Mouse (Mus musculus): ENCODE results near the gene Galt. TPM values are rescaled to one million over a fixed set of nuclear protein-coding genes. Genes with fewer than 3 reads are reported as not detected.

The Galt gene
- 10 to 100 TPM; 81.0 to 94.7 TPM for total RNA-seq (2021)

DNA sequence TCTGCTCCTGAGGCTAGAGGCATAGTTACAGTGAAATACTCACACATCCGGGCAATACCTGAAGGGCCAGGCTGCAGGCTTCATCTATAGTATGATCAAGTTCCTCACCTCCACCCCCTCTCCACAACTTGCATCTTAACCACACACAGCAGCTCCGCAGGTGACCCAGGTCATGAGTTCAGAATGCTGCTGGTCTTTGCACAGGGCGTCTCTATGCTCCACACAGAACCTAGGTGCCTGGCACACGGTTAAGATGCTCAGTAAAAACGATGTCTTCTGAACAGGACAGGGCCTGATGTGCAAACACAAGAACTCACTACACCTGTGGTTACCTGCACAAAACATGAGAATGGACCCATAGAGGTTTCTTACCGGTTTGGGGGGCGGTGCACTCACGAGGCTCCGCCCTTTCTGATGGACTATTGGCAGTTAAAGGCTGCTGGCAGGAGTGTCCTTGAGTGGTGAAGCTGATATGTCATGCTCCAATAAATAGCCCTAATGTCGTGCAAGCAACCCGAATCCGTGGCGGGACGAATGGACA lies at the start of gene Galt:
TSS of gene Galt (plus strand) at position 432 of the 541 bp plus-strand sequence.
- intact Hi-C loops (cut with DNase I): no loop called here

DNA sequence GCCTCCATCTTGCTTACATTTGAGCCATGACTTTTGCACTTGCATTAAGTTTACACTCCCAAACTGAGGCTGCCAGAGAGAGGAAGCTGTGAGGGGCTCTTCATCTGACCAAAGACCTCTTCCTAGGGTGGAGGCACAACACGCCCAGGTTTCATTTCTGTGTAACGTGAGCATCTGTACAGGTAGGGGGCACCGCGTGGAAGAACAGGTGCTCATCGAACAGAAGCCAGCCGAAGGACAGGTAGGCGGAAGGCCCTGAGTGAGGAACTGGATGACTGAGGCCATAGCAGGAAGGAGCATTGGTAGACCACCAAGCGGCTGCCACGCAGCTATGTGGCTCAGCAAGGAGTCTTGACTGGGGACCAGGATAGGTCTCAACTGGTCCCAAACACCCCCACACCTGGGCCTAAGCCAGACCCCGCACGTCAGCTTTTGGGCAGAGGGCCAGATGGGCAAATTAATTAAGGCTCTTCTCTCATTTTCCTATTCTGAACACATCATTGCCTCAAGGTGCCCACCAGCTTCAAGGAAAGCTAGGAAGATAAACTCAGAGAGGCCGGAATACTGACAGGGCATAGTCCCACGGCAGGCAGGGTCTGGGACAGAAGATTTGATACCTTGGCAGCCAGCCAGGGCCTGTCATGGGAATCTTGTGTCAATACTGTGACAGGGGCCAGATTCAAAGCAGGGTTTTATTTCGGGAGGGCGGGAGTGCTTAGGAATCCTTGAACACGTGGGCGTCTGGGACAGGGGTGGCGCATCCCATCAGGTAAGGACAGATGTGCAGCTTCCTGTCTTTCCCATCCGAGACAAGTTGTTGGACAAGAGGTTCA lies 48.9 kb upstream of the Galt start:
- intact Hi-C loops (cut with DNase I): loop anchor here (5.0 kb wide), 4 partner anchors 54 to 154 kb away; partner anchors contain the start of genes Dnaic1 and Fam219a
- DNase-seq (ENCODE audit: low spot score in 2 of 2): peak in 1 of 2 experiments; percentile 7

More for the DNA sequence above, at the start of gene Galt:
- no peak for DNase-seq (ENCODE audit: low spot score in 2 of 2)

DNA sequence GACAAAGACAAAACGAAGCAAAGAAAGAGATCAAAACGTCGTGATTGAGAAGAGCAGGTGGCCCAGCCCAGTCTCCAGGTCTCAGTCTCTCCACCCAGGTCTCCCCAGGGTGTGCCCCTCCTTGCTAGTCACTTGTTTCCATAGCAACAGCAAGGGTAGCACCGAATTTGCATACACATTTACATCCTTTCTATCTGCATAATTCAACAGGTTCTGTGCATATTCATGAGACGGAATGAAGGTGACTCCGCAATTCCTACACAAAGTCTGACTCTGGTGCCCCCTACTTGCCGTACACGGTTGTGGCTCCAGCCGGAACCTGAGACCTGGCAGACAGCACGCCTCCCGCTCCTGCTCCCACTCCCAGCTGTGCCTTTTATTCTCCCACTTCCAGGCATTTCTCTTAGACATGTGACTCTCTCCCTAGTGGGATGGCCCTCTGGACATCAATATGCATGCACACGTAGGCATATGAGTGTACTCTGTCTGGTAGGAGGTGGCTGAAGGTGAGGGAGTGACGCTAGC lies 48.0 kb upstream of the Galt start:
- peak; percentile 74 to 80 for DNase-seq (ENCODE audit: low spot score in 2 of 2)
- intact Hi-C loops (cut with DNase I): loop anchor here (1.0 to 5.0 kb wide), 5 partner anchors 55 to 239 kb away; partner anchors contain the start of genes Dnaic1 and Fam219a

DNA sequence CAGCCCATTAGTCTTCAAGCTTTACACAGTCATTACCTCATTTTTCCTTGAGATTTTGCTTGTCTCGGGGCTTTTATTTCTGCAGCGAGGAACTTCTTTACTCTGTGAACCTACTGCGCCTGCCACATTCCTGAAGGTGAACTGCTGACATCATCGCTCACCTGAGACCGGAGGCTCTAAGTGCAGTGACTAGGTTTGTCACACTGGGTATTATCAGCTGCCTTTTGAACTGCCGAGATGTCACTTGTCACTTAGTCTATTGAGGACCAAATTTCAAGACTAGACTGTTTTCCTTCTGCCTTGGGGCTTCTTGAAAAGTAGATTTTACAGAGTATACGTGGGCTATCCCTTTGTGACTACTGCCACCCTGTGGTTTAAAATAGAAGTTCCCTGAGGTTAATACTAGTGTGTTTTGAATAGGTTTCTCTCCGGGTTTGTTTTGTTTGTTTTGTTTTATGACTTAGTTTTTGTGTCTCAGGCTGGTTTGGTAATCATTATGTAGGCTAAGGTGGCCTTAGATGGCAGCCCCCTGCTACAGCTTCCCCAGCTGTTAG lies 46.8 kb upstream of the Galt start:
- intact Hi-C loops (cut with DNase I): loop anchor here (5.0 kb wide), 4 partner anchors 56 to 156 kb away; partner anchors contain the start of genes Dnaic1 and Fam219a
- DNase-seq (ENCODE audit: low spot score in 2 of 2): no peak

DNA sequence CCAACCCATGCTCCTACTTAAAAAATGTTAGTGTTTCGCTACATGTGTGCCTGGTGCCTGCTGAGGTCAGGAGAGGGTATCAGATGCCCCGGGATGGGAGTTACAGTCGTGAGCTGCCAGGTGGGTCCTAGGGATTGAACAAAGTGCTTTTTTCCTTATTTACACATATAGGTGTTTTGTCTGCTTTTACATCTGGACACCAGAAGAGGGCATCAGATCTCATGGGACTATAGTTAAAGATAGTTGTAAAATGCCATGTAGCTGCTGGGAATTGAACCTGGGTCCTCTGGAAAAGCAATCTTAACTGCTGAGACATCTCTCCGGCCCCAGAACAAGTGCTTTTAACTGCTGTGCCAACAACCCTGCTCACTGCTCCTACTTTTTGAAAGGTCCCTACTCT lies 44.8 kb upstream of the Galt start:
- DNase-seq (ENCODE audit: low spot score in 2 of 2): no peak
- intact Hi-C loops (cut with DNase I): no loop called here

DNA sequence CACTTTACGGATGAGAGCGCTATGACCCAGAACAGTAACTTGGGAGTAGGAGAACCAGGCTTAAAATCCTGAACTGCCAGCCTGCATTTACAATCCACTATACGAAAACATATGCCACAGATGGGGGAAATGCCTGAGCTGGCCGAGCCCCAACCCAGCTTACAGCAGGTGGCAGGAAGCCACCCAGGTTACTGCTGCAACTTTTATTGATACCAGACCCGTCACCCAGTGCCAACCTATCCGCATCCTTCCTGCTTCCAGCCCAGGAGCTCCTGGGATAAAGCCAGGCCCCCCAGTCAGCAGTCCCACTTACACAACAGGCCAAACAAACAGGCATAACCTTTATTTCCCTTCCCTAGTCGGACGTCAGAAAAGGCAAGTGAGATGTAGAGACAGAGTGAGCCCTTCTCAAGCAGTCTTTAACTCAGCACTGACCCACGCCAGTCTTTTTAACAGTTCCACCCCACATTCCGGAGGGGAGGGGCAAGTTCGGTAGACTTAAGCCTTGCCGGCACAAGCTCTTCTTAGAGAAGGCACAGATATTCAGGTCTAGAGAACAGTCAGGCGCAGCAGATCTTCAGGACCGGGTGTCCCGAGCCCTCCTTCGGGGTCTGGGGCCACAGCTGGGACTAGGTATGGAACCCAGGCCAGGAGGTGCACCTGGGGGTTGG lies 43.2 kb upstream of the Galt start:
- DNase-seq (ENCODE audit: low spot score in 2 of 2): no peak
- intact Hi-C loops (cut with DNase I): no loop called here

DNA sequence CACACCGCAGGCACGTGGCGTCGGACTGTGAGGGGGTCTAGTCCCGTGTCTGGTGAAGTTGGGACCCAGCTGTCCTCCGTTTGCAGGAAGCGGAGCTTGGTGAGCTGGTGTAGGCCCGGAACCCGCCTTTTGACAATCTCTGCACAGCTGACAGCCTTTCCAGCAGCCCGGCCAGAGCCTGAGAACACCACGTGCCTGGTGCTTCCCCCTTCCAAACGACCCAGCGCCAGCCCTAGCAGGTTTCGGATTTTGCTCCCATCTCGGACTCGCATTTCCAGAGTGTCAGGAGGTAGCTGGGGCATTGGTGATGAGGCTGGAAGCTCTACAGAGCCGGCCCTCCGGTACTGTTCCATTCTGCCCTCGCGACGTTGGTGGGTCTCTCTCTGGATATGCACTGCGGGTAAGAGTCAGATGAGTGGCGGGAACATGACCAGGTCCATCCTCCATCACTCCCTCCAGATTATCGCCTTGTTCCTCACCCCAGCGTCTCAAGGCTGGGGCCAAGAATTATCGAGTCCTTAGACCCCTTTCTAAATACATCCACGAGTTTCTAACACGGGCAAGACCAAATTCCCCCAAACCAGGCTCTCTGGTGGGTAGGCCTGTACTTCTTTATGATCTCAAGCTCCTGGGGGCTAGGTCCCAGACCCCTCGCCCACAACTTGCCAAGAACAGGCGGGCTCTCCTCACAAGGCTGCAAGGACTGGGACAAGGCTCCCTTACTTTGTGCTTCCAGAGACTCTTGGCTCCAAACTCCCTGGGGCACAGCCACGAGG lies 42.4 kb upstream of the Galt start:
- intact Hi-C loops (cut with DNase I): no loop called here
- DNase-seq (ENCODE audit: low spot score in 2 of 2): peak in 1 of 2 experiments; percentile 39

DNA sequence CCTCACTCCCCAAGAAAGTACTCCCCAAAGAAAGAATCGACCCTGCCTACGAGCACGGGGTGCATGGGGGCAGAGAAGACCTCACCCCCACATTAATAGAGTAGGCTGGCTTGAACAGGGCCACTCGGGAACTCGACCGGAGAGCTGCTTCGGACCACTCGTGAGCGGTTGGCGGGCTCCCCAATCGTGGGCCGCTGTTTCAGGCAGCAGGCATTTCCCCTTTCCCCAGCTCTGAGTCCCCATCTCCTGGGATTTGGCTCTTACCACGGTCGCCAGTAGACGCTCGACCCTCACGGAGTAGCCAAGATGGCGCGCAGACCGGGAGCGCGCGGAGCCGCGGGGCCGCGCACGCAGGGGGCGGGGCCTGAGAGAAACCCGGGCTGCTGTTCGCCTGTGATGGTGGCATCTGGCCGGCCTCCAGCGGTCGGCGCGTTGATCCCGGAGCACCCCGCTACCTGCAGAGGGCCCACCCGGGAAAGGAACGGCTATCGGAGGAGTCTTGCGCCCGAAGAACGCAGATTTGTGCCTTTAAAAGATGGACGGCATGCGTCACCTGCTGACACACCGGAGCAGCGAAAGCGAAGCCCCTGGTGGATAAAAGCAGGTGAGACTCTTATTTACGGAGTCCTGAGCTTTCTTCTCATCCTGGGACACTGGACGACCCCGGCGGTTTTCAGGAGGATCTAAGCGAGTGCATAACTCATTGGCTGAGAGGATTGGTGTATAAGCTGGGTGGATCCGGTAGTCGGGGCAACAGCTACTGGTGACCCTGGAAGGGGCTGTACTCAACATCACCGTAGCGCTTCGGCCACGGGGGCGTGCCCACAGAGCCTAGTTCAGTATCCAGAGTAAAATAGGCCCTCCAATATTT lies 41.6 kb upstream of the Galt start, which contains the start of gene Rpp25l:
TSS of gene Rpp25l (minus strand) at position 338 of the 871 bp plus-strand sequence.
- DNase-seq (ENCODE audit: low spot score in 2 of 2): peak; percentile 81 to 86
- intact Hi-C loops (cut with DNase I): loop anchor here (1.0 kb wide), 1 partner anchor 27 kb away; no protein-coding TSS in a partner anchor

DNA sequence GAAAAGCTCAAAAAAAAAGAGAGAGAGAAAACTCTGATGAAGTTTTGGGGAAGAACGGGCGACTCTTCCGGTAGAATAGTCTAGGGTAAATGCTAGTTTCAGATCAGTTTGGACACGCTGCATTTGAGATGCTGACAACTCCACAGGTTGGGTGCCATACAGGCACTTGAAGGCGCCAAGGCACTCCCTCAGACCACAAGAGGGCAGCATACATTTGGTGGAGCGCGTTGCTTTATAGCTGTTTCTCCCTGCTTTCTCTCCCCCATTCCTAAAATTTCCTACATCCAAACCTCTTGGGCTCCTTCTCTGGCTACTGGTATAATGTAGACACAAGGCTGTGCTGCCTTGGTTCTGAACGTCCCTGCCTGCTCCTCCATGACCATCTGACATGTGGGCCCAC lies 40.8 kb upstream of the Galt start:
- intact Hi-C loops (cut with DNase I): loop anchor here (1.0 kb wide), 1 partner anchor 26 kb away; no protein-coding TSS in a partner anchor
- DNase-seq (ENCODE audit: low spot score in 2 of 2): peak; percentile 65 to 72

DNA sequence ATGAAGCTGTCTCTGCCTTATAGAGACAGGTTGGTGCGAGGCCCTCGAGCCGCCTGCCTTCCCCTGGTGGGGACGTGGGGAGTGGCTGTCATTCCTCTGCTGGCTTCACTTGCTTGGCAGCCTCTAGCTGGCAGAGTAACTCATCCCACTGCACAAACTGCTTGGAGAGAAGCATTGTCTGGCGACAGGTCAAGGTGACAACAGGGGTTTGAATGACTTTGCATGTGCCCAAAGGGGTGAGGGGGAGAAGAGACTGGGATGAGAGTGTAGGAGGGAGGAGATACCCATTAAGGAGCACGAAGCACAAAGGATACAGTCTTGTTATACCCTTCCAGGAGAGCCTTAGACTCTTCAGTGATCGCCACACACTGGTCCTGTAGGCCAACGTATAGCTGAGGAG lies 39.9 kb upstream of the Galt start:
- DNase-seq (ENCODE audit: low spot score in 2 of 2): no peak
- intact Hi-C loops (cut with DNase I): no loop called here

DNA sequence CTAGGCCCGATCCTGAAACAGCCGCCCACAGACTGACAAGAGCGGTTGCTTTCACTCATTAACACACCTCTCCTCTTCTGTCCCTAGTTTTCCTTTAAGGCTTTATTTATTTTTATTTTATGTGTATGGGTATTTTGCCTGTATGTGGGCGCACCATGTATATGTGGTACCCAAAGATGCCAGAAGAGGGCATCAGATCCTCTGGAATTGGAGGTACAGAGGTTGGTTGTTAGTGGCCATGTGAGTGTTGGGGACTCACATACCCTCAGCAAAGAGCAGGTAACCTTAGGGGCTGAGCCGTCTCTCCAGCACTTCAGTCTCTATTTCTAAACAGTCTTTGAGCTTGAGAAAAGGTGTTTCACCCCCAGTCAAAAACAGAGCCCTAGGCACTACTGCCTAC lies 39.4 kb upstream of the Galt start:
- no peak for DNase-seq (ENCODE audit: low spot score in 2 of 2)

DNA sequence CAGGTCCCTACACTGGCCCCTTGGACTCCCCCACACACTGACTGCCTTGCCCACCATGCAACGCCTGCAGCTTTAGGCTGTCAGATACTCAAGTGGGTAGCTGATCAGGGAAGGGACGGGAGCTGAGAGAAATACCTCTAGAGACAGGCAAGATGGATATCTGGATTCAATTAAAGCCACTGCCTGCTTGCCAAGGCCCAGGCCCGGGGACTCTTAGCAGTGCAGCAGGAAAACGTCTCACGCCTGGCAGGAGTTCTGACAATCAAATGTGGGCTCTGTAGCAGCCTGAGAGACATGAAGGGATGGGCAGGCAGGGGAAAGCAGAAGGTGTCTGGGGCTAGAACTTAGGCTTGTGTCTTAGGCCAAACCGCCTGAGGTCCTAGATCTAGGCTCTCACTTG lies 38.2 kb upstream of the Galt start:
- intact Hi-C loops (cut with DNase I): no loop called here
- DNase-seq (ENCODE audit: low spot score in 2 of 2): no peak

More for the DNA sequence above, 39.4 kb upstream of the Galt start:
- intact Hi-C loops (cut with DNase I): no loop called here

DNA sequence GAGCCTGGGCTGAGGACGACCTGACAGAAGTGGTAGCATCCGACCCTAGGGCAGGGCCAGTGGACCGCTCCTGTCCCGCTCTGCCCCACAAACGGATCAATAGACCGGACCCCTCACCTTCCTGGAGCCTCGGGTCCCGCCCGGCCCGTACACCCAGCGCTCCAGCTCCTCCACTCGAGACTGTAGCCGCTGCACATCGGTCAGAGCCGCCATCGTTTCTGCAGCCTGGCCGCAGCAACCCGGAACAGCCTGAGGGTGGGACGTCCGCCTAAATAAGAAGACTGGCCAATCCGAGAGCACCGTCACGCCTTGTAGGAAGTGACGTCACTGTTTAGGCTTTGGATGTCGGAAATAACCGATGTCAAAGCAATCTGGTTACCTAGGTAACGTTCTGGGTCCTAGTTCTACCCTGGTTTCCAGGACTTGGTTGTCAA lies 32.1 kb upstream of the Galt start, which contains the start of gene Dctn3:
TSS of gene Dctn3 (minus strand) at position 253 of the 434 bp plus-strand sequence.
- DNase-seq (ENCODE audit: low spot score in 2 of 2): peak; percentile 89 to 91
- intact Hi-C loops (cut with DNase I): no loop called here

DNA sequence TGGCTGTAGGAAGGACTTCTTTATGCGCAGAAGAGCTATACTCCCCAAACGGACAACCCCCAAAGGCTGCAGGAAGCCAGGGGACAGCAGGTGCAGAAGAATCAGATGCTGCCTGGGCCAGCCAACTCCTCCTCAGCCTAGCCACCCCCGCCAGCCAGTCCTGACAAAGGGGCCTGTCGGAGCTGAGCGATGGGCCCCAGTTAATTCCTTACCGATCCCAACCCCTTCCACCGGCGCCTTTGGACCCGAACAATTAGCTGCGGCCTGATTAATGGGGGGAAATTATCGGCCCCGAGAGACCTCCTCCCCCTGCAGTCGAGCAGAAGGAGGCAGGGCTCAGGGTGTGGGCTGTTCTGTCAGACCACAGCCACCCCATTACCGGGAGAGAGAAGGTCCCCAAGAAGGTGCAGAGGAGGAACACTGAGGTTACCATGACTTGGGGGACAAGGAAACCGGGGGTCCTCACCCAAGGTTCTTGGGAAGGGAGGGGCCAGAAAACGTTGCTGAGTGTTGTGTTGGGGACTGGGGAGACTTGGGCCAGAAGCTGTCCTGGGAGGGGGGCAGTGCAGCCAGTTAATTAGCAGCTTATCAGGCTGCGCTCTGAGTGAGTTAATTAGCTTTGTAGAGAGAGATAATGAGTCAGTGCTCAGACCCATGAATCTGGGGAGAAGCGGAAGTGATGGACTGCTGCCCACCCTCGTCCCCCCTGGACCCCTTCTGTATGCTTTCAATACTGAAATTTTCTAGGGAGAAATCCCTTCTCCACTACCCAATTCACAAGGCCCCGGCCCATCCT lies 28.0 kb upstream of the Galt start:
- peak in 1 of 2 experiments; percentile 39 for DNase-seq (ENCODE audit: low spot score in 2 of 2)
- intact Hi-C loops (cut with DNase I): no loop called here

DNA sequence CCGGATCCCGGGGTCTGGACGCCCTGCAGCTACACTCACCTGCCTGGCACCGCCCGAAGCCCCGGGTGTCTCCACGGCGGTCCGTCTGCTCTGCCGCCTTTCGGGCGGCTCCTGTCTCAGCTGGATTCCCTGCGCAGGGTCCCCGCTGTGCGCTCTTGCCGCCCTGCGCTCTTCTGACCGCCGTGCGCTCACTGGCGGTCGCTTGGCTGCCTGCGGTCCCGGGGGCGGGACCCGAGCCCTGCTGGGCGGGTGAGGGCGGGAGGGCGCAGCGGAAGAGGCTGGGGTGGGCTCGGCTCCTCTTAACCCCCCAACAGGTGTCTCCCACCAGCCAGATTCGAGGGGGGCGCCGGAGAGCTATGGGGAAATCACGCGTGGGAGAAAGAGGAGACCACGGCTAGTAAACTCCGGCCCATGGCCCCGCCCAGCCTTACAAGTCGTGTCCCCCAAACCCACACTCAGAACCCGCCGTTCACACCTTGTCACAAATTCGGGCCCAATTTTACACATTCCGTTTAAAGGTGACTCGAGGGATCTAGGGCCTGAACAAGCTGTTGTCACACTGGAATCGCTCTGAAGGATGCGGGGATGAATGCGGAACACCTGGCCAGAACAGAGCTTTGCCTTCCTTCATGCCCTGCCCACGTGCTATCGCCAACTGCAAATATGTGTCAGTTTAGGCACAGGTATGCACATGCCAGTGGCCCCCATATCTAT lies 23.8 kb upstream of the Galt start, which contains the start of gene Arid3c:
TSS of gene Arid3c (minus strand) at position 91 of the 714 bp plus-strand sequence.
- no peak for DNase-seq (ENCODE audit: low spot score in 2 of 2)
- intact Hi-C loops (cut with DNase I): no loop called here

DNA sequence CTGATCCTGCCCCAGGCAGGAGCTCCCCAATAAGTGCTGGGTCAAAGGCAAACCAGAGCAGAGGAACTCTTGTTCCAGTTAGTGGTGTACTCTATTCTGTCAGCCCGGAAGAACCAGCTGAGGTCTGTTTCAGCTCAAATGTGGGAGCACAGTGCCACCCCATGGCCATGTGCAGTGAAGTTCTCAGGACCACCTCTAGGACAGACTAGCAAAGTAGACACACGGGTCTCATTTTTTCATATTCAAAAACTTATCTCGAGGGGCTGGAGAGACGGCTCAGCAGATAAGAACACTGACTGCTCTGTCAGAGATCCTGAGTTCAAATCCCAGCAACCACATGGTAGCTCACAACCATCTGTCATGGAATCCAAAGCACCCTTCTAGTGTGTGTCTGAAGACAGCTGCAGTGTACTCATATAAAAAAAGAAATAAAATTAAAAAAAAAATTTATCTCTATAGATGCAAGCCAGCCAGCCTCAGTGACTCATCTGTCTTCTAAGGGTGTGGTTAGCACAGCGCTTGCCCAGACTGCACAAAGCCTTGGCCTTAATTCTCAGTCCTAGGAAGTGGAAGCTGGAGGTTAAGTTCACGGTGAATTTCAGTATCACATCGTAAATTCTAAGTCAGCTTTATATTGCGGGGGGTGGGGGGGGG lies 17.3 kb upstream of the Galt start:
- intact Hi-C loops (cut with DNase I): no loop called here

More for the DNA sequence above, 17.3 kb upstream of the Galt start:
- DNase-seq (ENCODE audit: low spot score in 2 of 2): peak; percentile 58 to 78
